Mouse (Mus musculus): Measurements from ENCODE around the gene Col5a1.

- TF ChIP-seq POLR2A (IDR thresholded peaks at IDR 0.05; ENCODE audit: insufficient read depth, low read depth, low read length) (no peak), CTCF (IDR thresholded peaks at IDR 0.05) (no peak), EP300 (IDR thresholded peaks at IDR 0.05; ENCODE audit: insufficient read depth, low read depth, low read length) (no peak)
These were observed 38.3 kb upstream of the Col5a1 start for GRCm38 (mm10) chr2:27847851-27848435.

Measured in heart, adult 2 months (tissue).